Mouse (Mus musculus) inflammation-experienced regulatory T-cells (primary cell): ENCODE measurements around the gene Zfp213. TPM values are rescaled to one million over a fixed set of nuclear protein-coding genes. Genes with fewer than 3 reads are reported as not detected.

Experiments
- polyA plus RNA-seq, 2 experiments: library from polyadenylated mRNA; unstranded; fragments of 100-300 nt; shearing (Covaris generic); gene quantifications; one replicate each; pipeline ENCODE4 v1.2.1; 2017

Zfp213 gene
- polyA plus RNA-seq, result 10 to 100 TPM; 17.0 to 21.4 TPM

DNA sequence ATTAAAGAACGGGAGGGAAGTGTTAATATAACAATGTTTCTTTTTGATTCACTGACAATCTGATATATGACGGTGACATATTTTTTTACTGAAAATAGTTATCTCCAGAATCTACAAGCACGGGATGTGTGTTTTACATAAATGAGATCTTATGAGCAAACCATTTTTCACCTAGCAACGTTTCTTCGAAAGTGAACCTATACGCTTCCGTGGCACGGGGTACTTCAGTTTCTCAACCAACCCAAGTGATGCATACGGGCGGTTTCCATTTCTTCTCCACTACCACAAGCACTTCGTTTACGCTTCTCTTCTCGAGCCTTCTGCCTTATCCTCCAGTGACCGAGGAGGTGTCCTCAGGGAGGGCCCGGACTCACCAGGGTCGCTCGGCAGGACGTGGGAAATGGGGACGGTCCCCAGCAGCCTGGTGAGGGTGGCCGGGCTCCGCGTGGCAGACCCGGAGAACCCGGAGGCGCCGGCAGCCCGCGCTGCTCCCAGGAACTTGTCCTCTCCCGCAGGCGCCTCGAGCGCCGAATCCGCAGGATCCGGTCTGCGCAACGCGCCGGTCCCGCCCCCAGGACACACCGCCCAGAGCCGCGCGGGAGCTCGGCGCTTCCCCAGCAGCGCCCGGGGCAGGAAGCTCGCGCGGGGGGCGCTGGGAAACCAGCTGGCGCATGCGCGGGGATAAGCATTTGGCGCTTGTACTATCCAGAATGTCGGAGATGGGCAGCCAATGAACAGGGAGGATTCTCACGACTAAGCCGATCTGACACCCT lies at the start of gene Zfp213:
TSS of gene Zfp213 (minus strand) at position 644 of the 773 bp plus-strand sequence.

DNA sequence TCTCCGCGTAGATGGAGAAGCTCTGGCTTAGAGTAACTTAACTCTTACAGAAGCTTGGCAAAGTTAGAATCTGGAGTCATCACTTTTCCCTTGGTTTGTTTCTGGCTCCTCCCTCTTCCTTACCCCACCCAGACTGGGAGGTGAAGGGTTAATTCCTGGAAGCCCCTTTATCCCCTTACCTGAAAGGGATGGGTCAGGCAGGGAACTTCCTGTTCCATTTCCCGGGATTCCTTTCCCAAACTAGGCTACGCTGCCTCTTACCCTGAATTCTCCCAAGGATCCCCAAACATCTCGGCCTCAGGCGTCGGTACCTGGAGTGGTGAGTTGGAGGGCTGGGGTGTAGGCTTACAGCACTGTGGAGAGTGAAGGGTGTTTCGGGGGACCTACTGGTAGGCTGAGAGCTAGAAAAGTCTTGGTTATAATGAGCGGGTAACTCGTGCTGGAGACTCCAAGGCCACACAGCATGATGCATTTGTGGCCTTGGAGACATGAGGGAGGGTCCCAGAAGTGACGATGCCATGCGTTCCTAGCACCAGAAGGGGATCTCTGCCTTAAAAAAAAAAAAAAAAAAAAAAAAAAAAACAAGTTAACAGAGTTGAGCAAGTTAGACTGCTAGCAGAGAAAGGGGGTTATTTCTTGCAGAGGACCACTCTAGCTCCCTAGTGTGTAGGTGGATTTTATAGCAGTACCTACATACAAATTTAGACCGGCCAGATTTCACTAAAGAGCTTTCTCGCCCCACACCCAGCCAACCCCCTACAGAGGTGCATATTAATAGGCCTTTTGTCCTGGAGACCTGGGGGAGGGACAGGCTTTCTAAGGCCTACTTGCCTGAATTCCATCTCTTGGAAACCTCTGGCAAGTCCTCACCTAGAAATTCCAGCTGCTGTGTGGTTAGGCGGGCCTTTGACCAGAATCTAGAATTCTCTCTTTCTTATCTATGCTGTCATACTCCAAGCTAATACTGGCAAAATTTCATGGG lies 36.9 kb upstream of the Zfp213 start, which contains the start of gene Zscan10:
TSS of gene Zscan10 (plus strand) at position 216 of the 982 bp plus-strand sequence.

DNA sequence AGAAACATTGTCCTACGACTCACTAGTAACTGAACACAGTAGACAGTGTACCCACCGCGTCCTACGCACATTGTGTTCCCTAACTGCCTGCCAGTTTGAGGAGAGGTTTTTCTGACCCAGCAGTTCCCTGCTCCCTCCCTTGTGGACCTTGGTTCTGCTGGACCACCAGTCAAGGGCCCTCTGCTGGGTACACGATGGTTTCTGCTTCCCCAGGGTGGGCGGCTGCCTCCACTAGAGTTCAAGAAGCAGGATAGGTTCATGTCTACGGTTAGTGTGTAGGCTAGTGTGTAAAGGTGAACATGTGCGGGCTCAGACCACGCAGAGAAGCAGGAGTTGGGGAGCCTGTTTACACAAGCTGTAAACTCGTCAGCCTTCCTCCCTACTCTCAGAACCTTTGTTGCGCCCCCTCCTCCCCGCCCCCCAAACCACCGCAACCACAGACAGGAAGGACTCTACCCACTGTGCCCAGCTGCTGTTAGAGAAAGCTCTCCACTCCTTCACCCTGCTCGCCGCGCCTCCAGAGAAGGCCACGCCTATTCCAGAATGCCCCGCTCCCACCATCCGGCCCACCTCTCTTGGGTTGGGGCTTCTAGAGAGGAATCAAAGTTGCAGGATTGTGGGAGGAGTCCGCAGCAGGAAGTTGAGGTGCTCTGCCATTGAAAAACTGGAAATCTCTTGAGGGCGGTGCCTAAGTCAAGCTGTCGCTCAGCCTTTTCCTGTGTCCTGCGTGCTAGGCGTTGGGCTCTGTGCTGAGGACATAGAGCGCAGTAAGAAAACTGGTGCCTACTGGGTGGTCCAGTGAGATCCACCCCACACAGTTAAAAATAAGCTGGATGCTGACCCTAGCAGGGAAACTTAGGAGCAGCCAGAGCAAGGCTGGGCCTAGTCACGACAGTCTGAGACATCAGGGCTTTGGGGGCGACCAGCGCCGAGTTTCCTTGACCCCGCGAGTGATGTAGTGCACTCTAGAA lies 34.8 kb upstream of the Zfp213 start, which contains the start of gene Zfp13:
TSS of gene Zfp13 (minus strand) at position 906 of the 971 bp plus-strand sequence.

Other genes with a start within 250 kb of the Zfp213 start
- under 1 TPM; 0.02 to 0.29 TPM for gene Vmn2r115, start 220.5 kb downstream of the Zfp213 start, polyA plus RNA-seq
- gene Vmn2r116, start 179.6 kb downstream of the Zfp213 start, polyA plus RNA-seq, result not detected
- not detected for gene Vmn2r117, start 84.5 kb downstream of the Zfp213 start, polyA plus RNA-seq
- gene Zfp13, start 35.2 kb upstream of the Zfp213 start, polyA plus RNA-seq, result under 1 TPM; 0.31 to 0.48 TPM
- 1 to 10 TPM; 1.2 to 2.2 TPM for gene Zscan10, start 36.6 kb upstream of the Zfp213 start, polyA plus RNA-seq
- gene Mmp25, start 81.0 kb upstream of the Zfp213 start, polyA plus RNA-seq, result 1 to 10 TPM; 1.1 to 1.9 TPM
- gene Bicdl2, start 96.3 kb upstream of the Zfp213 start, polyA plus RNA-seq, result 1 to 10 TPM in 1 of 2 experiments, under 1 TPM in 1; 0.75 to 1.2 TPM
- gene Hcfc1r1, start 109.4 kb upstream of the Zfp213 start, polyA plus RNA-seq, result 10 to 100 TPM; 52.2 to 57.4 TPM
- gene Thoc6, start 109.6 kb upstream of the Zfp213 start, polyA plus RNA-seq, result 10 to 100 TPM; 18.6 to 37.6 TPM
- gene Tnfrsf12a, start 113.2 kb upstream of the Zfp213 start, polyA plus RNA-seq, result 10 to 100 TPM in 1 of 2 experiments, 1 to 10 TPM in 1; 7.3 to 15.8 TPM
- under 1 TPM in 1 of 2 experiments, not detected in 1; 0.39 TPM for gene Cldn6, start 115.0 kb upstream of the Zfp213 start, polyA plus RNA-seq
- gene Cldn9, start 119.8 kb upstream of the Zfp213 start, polyA plus RNA-seq, result under 1 TPM in 1 of 2 experiments, not detected in 1; 0.71 TPM
- gene 1520401A03Rik, start 158.5 kb upstream of the Zfp213 start, polyA plus RNA-seq, result 1 to 10 TPM in 1 of 2 experiments, under 1 TPM in 1; 0.49 to 1.3 TPM
- gene Pkmyt1, start 162.1 kb upstream of the Zfp213 start, polyA plus RNA-seq, result 10 to 100 TPM; 45.8 to 70.2 TPM
- gene Paqr4, start 176.6 kb upstream of the Zfp213 start, polyA plus RNA-seq, result 1 to 10 TPM; 6.7 to 8.1 TPM
- 1 to 10 TPM; 4.9 to 7.1 TPM for gene Kremen2, start 181.6 kb upstream of the Zfp213 start, polyA plus RNA-seq
- 10 to 100 TPM; 38.5 to 40.7 TPM for gene Flywch1, start 207.4 kb upstream of the Zfp213 start, polyA plus RNA-seq
- gene Flywch2, start 221.8 kb upstream of the Zfp213 start, polyA plus RNA-seq, result 1 to 10 TPM; 6.7 to 8.0 TPM
- 100 to 1,000 TPM; 854 to 986 TPM for gene Srrm2, start 226.3 kb upstream of the Zfp213 start, polyA plus RNA-seq